Mouse (Mus musculus) ES-Bruce4 (cell line): ENCODE measurements around the gene Kcnj6.

ENCODE experiments used
- CTCF ChIP-seq: IDR thresholded peaks from one replicate; pipeline ENCODE4 v1.8.1; 2011; ENCODE audit warnings: low read depth, low read length
- POLR2A ChIP-seq: IDR thresholded peaks from one replicate; pipeline ENCODE4 v1.8.1; 2011; ENCODE audit warnings: low read length; ENCODE audit not compliant: insufficient read depth

GRCm38 (mm10) chr16:94925364-94925763 is 72.1 kb downstream of the Kcnj6 start:
- TF ChIP-seq CTCF, result no peak
- no peak for TF ChIP-seq POLR2A
